Mouse (Mus musculus): ENCODE measurements around the gene Lrba. TPM values are rescaled to one million over a fixed set of nuclear protein-coding genes. Genes with fewer than 3 reads are reported as not detected.

Lrba gene
- polyA plus RNA-seq, 1 experiment from 2014 or later = 4.2 TPM

DNA sequence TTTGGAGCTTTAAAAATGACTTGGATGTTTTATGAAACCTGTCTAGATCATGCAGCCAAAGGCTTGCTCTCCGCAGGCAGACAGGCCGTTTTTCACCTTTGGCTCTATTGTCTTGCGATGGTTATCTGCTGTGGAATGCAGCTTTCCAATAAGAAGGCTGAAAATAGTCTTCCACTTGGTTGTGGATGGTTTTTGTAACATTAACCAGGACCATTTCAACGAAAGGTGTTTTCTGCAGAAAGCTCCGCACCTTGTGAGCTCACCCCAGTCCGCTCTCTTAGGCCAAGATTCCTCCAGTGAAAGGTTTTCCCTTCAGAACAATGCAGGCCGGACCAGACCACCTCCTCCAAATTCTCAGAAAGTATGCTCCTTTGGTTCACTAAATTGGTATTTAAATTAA lies 536.0 kb downstream of the Lrba start:
- ATAC-seq (replicated peaks; ENCODE audit: low FRiP score) = no peak
- H3K27me3 ChIP-seq (replicated peaks; ENCODE audit: control insufficient read depth, insufficient read depth, low read length) = no peaks in the 10 kb centered on the region
- no peaks in the 10 kb centered on the region for H3K36me3 ChIP-seq (ENCODE audit: control insufficient read depth, insufficient read depth, low read length)
- 74% methylated on average over 7 of the region's 7 CpGs for WGBS
- H3K27ac ChIP-seq (ENCODE audit: low read depth, low read length) = no peak overlapping the region
- H3K9me3 ChIP-seq (ENCODE audit: control insufficient read depth, low read length) = no peaks in the 10 kb centered on the region
- no peak overlapping the region for H3K4me2 ChIP-seq
- no peak for DNase-seq (ENCODE audit: low spot score)
- H3K4me3 ChIP-seq (ENCODE audit: low read depth, low read length) = no peak overlapping the region
- no peaks in the 10 kb centered on the region for H3K4me1 ChIP-seq (replicated peaks; ENCODE audit: control insufficient read depth, insufficient read depth, low read length)
- no peak overlapping the region for H3K9ac ChIP-seq (ENCODE audit: low read depth, low read length)

DNA sequence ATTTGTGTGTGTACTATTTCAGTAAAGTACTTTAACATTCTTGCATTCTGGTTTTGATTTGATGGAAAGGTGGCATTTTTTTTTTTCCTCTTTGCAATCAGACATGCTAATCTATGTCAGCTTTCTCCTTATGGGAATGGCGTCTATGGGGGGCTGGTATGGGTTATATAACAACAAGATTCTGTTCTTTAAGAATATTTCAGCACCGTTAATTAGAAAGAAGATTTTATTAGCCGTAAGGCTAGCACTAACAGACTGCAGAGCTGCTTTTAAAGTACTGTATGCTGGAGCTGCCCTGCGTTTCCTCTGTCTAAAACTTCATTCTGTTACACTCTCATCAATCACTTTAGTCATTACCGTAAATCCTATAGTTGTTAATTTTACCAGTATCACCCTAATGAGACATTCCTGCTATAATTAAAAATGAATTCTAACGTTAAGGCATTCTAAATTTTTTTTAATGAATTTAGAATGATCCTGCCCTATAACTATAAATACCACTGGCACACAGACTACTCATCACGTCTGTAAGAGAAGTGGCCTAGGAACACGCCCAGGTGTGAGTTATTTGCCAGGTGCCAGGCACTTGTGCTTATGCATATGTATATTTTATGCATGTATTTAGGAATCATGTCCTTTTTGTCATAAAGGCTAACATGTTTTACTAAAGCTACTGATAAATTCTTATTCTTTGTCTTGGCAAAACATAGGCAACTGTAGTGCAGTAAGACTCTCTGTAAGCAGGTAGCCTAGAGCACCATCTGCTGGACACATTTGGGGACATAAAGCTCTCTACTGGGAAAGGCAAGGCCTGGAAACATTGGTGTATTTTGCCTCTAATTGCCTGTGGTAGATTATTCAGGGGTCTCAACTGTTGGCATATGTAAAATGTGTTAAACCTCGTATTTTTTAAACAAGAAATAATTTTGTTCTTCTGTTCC lies 536.9 kb downstream of the Lrba start:
- no peaks in the 10 kb centered on the region for H3K27me3 ChIP-seq (replicated peaks; ENCODE audit: control insufficient read depth, insufficient read depth, low read length)
- H3K36me3 ChIP-seq (ENCODE audit: control insufficient read depth, insufficient read depth, low read length) = no peaks in the 10 kb centered on the region
- no peak for ATAC-seq (replicated peaks; ENCODE audit: low FRiP score)

DNA sequence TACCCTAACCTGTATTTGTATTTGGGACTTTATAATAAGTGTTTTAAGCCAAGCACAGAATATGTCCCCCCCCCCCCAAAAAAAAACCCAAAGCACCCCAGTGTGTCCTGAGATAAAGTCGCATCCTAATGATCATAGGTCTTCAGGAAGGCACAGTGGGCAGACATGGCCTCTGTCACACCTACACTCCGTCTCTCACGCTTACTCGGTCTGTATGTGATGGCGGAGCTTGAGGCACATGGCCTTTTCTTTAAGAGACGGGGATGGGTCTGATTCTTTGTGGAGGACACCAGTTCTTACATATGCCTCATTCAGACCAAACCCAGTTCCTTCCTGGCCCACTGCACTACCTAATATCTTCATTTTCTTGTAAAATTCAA lies 537.5 kb downstream of the Lrba start:
- DNase-seq (ENCODE audit: low spot score) (no peak), ATAC-seq (replicated peaks; ENCODE audit: low FRiP score) (no peak)
- Histone ChIP-seq H3K4me2 (no peak overlapping the region), H3K9me3 (ENCODE audit: control insufficient read depth, low read length) (no peaks in the 10 kb centered on the region), H3K9ac (ENCODE audit: low read depth, low read length) (no peak overlapping the region), H3K4me1 (replicated peaks; ENCODE audit: control insufficient read depth, insufficient read depth, low read length) (no peaks in the 10 kb centered on the region), H3K36me3 (ENCODE audit: control insufficient read depth, insufficient read depth, low read length) (no peaks in the 10 kb centered on the region), H3K4me3 (ENCODE audit: low read depth, low read length) (no peak overlapping the region), H3K27ac (ENCODE audit: low read depth, low read length) (no peak overlapping the region), H3K27me3 (replicated peaks; ENCODE audit: control insufficient read depth, insufficient read depth, low read length) (no peaks in the 10 kb centered on the region)
- 88% methylated on average over 6 of the region's 6 CpGs for WGBS

More for the DNA sequence above, 536.9 kb downstream of the Lrba start:
- DNase-seq (ENCODE audit: low spot score) = no peak
- Histone ChIP-seq H3K4me2 (no peak overlapping the region), H3K9ac (ENCODE audit: low read depth, low read length) (no peak overlapping the region), H3K4me1 (replicated peaks; ENCODE audit: control insufficient read depth, insufficient read depth, low read length) (no peaks in the 10 kb centered on the region), H3K9me3 (ENCODE audit: control insufficient read depth, low read length) (no peaks in the 10 kb centered on the region), H3K4me3 (ENCODE audit: low read depth, low read length) (no peak overlapping the region), H3K27ac (ENCODE audit: low read depth, low read length) (no peak overlapping the region)
- 65% methylated on average over 9 of the region's 9 CpGs for WGBS

DNA sequence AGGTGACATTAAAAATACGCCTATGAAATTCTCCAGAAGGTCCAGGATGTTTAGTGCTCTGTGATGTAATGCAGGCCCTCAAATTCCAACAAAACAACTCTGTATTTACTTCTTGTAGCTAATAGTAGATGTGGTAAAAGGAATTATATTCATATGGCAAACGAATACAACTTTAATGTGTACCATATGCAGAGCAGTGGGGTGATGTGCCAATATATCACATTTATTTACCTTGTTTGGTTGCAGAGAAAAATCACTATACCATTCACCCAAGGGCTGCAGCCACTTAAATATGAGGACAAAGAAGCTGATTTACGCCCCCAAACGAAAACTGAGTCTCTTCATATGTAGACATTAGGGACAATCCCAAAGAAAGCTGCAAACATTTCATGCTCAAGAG lies 538.0 kb downstream of the Lrba start:
- Histone ChIP-seq H3K27me3 (replicated peaks; ENCODE audit: control insufficient read depth, insufficient read depth, low read length) (no peaks in the 10 kb centered on the region), H3K4me1 (replicated peaks; ENCODE audit: control insufficient read depth, insufficient read depth, low read length) (no peaks in the 10 kb centered on the region), H3K9me3 (ENCODE audit: control insufficient read depth, low read length) (no peaks in the 10 kb centered on the region), H3K4me3 (ENCODE audit: low read depth, low read length) (no peak overlapping the region), H3K27ac (ENCODE audit: low read depth, low read length) (no peak overlapping the region), H3K9ac (ENCODE audit: low read depth, low read length) (no peak overlapping the region), H3K36me3 (ENCODE audit: control insufficient read depth, insufficient read depth, low read length) (no peaks in the 10 kb centered on the region), H3K4me2 (no peak overlapping the region)
- ATAC-seq (replicated peaks; ENCODE audit: low FRiP score) (no peak), DNase-seq (ENCODE audit: low spot score) (no peak)
- WGBS = 87% methylated on average over 4 of the region's 4 CpGs

DNA sequence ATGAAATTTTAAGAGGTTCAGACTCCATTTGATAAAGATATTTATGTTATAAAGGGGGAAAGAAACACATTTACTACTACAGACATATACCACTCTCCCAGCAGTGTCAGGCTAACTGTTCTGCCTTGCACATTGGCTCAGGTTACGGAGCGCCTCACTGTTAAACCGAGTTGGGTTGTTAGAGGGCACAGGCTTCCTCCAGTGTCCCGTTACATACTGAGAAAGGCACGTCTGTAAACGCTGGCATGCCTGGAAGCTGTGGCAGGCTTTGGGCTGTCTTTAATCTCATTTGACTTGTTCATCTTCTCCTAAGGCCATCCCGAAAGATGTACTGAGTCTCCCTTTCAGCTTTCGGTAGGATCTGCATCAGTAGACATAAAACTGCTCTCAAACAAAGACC lies 544.1 kb downstream of the Lrba start:
- no peaks in the 10 kb centered on the region for H3K4me1 ChIP-seq (replicated peaks; ENCODE audit: control insufficient read depth, insufficient read depth, low read length)
- H3K9ac ChIP-seq (ENCODE audit: low read depth, low read length) = no peak overlapping the region
- WGBS = 39% methylated on average over 8 of the region's 8 CpGs
- H3K9me3 ChIP-seq (ENCODE audit: control insufficient read depth, low read length) = no peaks in the 10 kb centered on the region
- H3K36me3 ChIP-seq (ENCODE audit: control insufficient read depth, insufficient read depth, low read length) = no peaks in the 10 kb centered on the region
- ATAC-seq (replicated peaks; ENCODE audit: low FRiP score) (no peak), DNase-seq (ENCODE audit: low spot score) (no peak)
- no peak overlapping the region for H3K27ac ChIP-seq (ENCODE audit: low read depth, low read length)
- H3K27me3 ChIP-seq (replicated peaks; ENCODE audit: control insufficient read depth, insufficient read depth, low read length) = no peaks in the 10 kb centered on the region
- H3K4me2 ChIP-seq = no peak overlapping the region
- no peak overlapping the region for H3K4me3 ChIP-seq (ENCODE audit: low read depth, low read length)

DNA sequence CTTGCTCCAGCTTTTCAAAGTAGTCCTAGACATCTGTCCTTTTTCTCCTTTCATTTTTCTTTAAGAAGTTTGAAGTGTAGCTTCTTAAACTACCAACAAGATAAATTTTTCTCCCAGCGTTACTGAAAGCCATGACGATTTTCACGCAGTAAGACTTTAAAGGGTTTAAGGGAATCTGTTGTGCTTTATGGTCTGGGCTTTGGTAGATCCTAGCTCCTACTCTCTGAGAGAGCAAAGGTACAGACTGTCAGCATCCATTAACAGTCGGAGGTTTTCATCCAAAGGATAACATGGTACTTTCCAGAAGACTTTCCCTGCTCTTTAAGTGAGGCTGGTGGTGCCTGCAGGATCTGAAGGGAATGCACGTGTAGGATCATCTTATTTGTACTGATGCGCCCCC lies 544.5 kb downstream of the Lrba start:
- ATAC-seq (replicated peaks; ENCODE audit: low FRiP score) (no peak), DNase-seq (ENCODE audit: low spot score) (no peak)
- Histone ChIP-seq H3K27me3 (replicated peaks; ENCODE audit: control insufficient read depth, insufficient read depth, low read length) (no peaks in the 10 kb centered on the region), H3K36me3 (ENCODE audit: control insufficient read depth, insufficient read depth, low read length) (no peaks in the 10 kb centered on the region), H3K4me2 (no peak overlapping the region), H3K27ac (ENCODE audit: low read depth, low read length) (no peak overlapping the region), H3K9ac (ENCODE audit: low read depth, low read length) (no peak overlapping the region), H3K4me3 (ENCODE audit: low read depth, low read length) (no peak overlapping the region), H3K9me3 (ENCODE audit: control insufficient read depth, low read length) (no peaks in the 10 kb centered on the region), H3K4me1 (replicated peaks; ENCODE audit: control insufficient read depth, insufficient read depth, low read length) (no peaks in the 10 kb centered on the region)
- WGBS = 65% methylated on average over 6 of the region's 6 CpGs

DNA sequence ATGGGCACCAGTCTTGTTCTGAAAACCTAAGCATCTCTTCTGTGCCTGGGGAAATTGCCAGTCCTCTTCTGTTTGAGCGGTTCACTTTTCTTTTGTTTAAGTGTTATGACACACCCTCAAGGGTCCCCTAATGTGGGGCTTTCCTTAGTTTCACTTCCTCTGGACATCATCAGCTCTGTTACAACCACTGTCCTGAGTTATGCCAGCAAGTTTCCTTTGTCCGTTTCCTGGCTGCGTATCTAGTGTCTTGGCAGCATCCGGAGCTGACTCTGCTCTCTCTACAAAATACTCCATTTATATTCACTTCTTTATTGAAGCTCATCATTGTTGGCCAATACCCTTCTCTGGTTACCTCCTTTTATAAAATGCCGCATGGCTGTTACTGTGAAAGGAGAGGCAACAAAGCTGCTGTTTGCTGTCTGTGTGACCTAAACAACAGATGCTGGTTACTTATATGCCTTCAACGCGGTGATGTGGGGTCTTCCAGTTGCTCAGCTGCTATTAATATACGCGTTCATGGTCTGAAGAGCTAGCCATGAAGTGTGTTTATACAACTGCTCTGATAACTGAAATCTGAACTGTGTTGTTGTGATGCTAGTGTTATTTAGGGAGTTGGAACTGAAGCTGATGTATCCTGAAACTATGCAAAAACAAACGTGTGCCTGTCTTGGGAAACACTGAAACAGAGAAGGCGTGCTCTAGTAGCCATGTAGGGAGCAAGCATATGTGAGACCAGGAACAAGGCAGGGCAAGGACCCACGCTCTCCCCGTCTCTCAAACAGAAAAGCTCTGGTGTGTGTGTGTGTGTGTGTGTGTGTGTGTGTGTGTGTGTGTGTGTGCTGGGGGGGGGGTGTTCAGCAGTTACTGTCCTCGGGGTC lies 550.3 kb downstream of the Lrba start:
- Histone ChIP-seq H3K4me3 (ENCODE audit: low read depth, low read length) (no peak overlapping the region), H3K27me3 (replicated peaks; ENCODE audit: control insufficient read depth, insufficient read depth, low read length) (no peaks in the 10 kb centered on the region), H3K9ac (ENCODE audit: low read depth, low read length) (0 out of 2 replicates have a peak overlapping the region, but pooled peaks have one; percentile 14), H3K4me2 (0 out of 2 replicates have a peak overlapping the region, but pooled peaks have one; percentile 4), H3K4me1 (replicated peaks; ENCODE audit: control insufficient read depth, insufficient read depth, low read length) (no peaks in the 10 kb centered on the region), H3K36me3 (ENCODE audit: control insufficient read depth, insufficient read depth, low read length) (no peaks in the 10 kb centered on the region), H3K9me3 (ENCODE audit: control insufficient read depth, low read length) (no peaks in the 10 kb centered on the region), H3K27ac (ENCODE audit: low read depth, low read length) (peak overlapping the region; percentile 38)
- DNase-seq (ENCODE audit: low spot score) (no peak), ATAC-seq (replicated peaks; ENCODE audit: low FRiP score) (0 out of 2 replicates have a peak, but pooled peaks have one; percentile 31)
- WGBS = 64% methylated on average over 14 of the region's 14 CpGs

DNA sequence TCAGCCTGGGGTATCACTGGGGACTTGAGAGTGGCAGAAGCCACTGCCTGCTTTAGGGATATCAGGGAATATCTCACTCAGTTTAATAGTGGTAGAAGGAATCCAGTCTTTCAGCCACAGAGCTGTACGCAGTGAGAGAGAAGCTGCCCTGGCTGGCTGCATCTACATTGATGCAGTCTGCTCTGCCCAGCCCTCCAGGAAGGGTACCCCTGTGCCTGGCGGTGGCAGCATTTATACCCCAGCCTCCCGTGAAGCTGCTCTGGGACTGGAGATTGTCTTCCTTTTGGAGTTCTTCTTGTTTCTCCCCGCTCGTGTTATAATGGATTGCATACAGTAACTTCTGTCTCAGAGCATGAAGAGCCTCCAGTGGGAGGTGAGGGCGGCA lies 551.0 kb downstream of the Lrba start:
- Histone ChIP-seq H3K27ac (ENCODE audit: low read depth, low read length) (peak overlapping the region; percentile 38; the same call in 1 of the 2 replicates), H3K4me3 (ENCODE audit: low read depth, low read length) (no peak overlapping the region), H3K4me1 (replicated peaks; ENCODE audit: control insufficient read depth, insufficient read depth, low read length) (no peaks in the 10 kb centered on the region), H3K36me3 (ENCODE audit: control insufficient read depth, insufficient read depth, low read length) (no peaks in the 10 kb centered on the region), H3K9me3 (ENCODE audit: control insufficient read depth, low read length) (no peaks in the 10 kb centered on the region), H3K4me2 (no peak overlapping the region), H3K27me3 (replicated peaks; ENCODE audit: control insufficient read depth, insufficient read depth, low read length) (no peaks in the 10 kb centered on the region), H3K9ac (ENCODE audit: low read depth, low read length) (no peak overlapping the region)
- ATAC-seq (replicated peaks; ENCODE audit: low FRiP score) (no peak), DNase-seq (ENCODE audit: low spot score) (no peak)
- 71% methylated on average over 6 of the region's 6 CpGs for WGBS

Data from liver, embryonic 11.5 days (tissue).